Mouse (Mus musculus) CD4-positive helper T cell, adult 2 months (primary cell): ENCODE measurements around the gene Kcna4.

ENCODE experiments used
- DNase-seq: peaks from one replicate; pipeline ENCODE4 v3.0.0-alpha.2; 2012; ENCODE audit warnings: low read depth, missing footprints, low spot score

The Kcna4 gene

GRCm38 (mm10) chr2:107289990-107290696, at the start of gene Kcna4:
Kcna4 (plus strand) TSS chr2:107290639.
- DNase-seq: no peak

- DNase-seq: no peak
Observed at GRCm38 (mm10) chr2:107258091-107258490, 32.3 kb upstream of the Kcna4 start.

GRCm38 (mm10) chr2:107266251-107266650, 24.2 kb upstream of the Kcna4 start:
- DNase-seq: no peak

GRCm38 (mm10) chr2:107270050-107270449, 20.4 kb upstream of the Kcna4 start:
- DNase-seq: no peak

- no peak for DNase-seq
Observed at GRCm38 (mm10) chr2:107290697-107291019, 219 bp downstream of the Kcna4 start.

GRCm38 (mm10) chr2:107291142-107291541, 703 bp downstream of the Kcna4 start:
- DNase-seq: no peak

- no peak for DNase-seq
Observed at GRCm38 (mm10) chr2:107294521-107294920, 4.1 kb downstream of the Kcna4 start.

- DNase-seq: no peak
Observed at GRCm38 (mm10) chr2:107301886-107302285, 11.4 kb downstream of the Kcna4 start.

- no peak for DNase-seq
Observed at GRCm38 (mm10) chr2:107304707-107305106, 14.3 kb downstream of the Kcna4 start.

GRCm38 (mm10) chr2:107306077-107306476, 15.6 kb downstream of the Kcna4 start:
- no peak for DNase-seq

- no peak for DNase-seq
Observed at GRCm38 (mm10) chr2:107318636-107319035, 28.2 kb downstream of the Kcna4 start.

- no peak for DNase-seq
Observed at GRCm38 (mm10) chr2:107321596-107322226, 31.3 kb downstream of the Kcna4 start.

GRCm38 (mm10) chr2:107324090-107324489, 33.7 kb downstream of the Kcna4 start:
- DNase-seq: no peak

GRCm38 (mm10) chr2:107327276-107327675, 36.8 kb downstream of the Kcna4 start:
- DNase-seq: no peak

- no peak for DNase-seq
Observed at GRCm38 (mm10) chr2:107341291-107341690, 50.9 kb downstream of the Kcna4 start.

GRCm38 (mm10) chr2:107344807-107345206, 54.4 kb downstream of the Kcna4 start:
- no peak for DNase-seq

- DNase-seq: no peak
Observed at GRCm38 (mm10) chr2:107345299-107345698, 54.9 kb downstream of the Kcna4 start.
